Mouse (Mus musculus) thymus, postnatal 0 days (tissue): ENCODE results near the gene Rela. TPM values are rescaled to one million over a fixed set of nuclear protein-coding genes. Genes with fewer than 3 reads are reported as not detected.

Source experiments
- DNase-seq: peaks from one replicate; pipeline ENCODE4 v3.0.0-alpha.2; 2015; ENCODE audit warnings: low spot score
- polyA plus RNA-seq: library from polyadenylated mRNA; unstranded; fragments of >200 nt; fragmentation: Nextera tagmentation; extraction: Ambion mirVana; gene quantifications from 2 replicates; pipeline ENCODE4 v1.2.1, GENCODE M21; 2015

Gene Rela
- 50.0 and 56.2 TPM in 2 replicates for polyA plus RNA-seq

DNA sequence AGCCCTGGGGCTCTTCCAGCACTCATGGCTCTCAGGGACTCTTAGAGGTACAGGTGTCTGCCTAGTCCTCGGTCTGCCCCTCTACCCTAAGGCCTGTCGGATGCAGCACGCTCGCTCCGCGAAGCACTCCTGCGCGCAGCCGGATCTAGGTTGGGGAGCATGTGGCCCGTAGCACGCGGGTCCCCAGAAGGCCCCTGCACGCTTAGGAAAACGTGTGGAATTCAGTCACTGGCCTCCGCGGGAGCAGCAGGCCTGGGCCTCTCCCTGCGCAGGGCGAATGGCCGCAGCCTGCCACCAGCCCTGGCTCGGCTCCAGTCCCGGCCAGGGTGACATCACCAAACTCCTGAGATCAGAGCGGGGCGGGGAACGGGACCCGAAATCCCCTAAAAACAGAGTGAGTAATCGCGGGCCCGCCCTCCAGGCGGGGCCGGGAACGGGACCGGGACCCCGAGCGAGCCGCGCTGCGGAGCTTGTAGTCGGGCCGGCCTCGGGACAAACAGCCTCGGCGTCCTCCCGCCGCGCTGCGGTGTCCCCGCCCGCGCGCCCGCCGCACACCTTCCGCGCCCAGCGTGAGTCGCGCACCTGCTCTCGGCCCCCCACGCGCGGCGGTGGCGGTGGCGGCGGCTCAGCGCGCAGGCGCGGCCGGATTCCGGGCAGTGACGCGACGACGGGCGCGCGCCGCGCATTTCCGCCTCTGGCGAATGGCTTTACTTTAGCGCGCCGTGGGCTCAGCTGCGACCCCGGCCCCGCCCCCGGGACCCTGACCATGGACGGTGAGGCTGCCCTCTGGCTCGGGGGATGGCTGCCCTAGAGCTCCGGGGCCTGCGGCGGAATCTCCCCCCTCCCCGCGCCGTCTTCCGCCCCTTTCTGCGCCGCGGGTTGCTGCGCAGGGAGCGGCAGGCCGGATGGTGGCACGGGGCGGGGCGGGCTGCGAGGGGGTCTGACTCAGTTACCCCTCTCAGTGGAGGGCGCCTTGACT, at the start of gene Rela:
Gene Rela (plus strand): TSS at position 415 of the 979 bp plus-strand sequence.
- peak; percentile 87 for DNase-seq

DNA sequence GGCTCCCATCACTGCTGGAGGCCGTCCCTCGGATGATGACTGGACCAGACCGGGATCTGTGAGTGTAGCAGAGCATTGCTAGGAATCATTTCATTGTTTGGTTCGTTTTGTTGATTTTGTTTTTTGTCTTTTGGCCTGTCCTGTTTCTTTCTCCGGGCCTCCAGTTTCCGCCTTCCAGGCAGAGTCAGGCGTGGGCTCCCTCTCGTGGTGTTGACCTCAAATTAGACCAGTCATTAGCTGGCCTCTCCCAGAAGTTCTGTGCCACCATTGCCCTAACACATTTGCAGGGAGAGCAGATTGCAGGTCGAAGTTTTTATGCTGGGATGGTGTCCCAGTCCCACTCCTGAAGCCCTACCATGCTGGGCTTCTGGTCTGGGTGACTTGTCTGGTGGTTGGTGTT, 48.1 kb upstream of the Rela start:
- no peak for DNase-seq

DNA sequence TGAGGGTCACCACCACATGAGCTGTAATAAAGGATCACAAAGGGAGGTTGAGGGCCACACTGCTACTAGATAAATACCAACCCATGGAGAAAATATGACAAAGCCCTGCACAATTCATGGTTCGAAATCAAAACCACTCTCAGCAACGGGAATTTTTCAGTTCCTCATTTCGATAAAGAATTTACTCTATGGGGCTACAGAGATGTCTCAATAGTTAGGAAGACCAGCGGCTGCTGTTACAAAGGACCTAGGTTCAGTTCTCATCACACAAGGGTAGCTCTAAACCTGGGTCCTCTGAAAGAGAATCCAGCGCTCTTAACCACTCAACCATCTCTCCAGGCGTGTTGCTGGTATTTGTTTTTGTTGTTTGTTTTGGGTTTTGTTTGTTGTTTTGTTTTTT, 45.4 kb upstream of the Rela start:
- no peak for DNase-seq

DNA sequence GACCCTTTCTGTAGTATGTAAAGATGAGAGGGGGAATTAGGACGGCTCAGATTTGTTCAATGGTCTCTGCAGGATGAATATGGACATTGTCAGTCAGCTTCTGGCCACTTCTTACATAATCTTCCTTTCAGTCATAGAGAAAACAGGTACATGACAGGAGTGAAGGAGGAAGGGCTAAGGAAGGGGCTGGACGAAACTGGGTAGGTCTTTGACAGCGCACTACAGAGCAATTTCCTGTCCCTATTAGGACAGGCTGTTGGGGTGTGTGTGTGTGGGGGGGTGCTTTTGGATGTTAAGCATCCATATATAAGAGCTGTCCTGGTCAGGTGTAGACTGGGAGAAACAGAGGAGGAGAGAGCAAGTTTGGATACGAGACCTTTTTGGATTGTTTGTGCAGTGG, 38.1 kb upstream of the Rela start:
- no peak for DNase-seq

DNA sequence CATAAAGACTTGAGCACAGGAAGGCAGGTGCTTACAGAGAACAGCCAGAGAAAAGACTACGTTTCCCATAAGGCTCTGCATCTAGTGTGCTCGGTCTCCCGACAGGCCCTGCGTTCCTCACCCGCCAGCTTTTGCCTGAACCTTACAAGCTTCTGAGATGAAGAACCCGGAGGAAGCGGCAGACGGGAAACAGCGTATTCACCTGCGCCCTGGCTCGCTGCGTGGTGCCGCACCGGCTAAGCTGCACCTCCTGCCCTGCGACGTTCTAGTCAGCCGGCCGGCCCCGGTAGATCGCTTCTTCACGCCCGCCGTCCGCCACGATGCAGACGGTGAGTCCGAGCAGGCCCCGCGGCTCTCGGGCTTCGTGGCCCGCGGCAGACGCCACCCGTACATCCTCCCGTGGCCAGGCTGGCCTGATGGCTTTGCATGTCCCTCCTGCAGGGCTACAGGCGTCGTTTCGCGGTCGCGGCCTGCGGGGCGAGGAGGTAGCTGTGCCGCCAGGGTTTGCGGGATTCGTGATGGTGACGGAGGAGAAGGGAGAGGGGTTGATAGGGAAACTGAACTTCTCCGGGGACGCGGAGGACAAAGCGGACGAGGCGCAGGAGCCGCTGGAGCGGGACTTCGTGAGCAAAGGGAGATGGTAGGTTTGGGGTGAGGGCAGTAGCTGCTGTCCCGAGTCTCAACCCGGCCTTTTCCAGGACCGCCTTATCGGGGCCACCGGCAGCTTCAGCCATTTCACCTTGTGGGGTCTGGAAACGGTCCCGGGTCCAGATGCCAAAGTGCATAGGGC, 35.3 kb upstream of the Rela start, which contains the start of gene Rnaseh2c:
Gene Rnaseh2c (plus strand): TSS at position 122 of the 790 bp plus-strand sequence.
- peak; percentile 91 for DNase-seq

DNA sequence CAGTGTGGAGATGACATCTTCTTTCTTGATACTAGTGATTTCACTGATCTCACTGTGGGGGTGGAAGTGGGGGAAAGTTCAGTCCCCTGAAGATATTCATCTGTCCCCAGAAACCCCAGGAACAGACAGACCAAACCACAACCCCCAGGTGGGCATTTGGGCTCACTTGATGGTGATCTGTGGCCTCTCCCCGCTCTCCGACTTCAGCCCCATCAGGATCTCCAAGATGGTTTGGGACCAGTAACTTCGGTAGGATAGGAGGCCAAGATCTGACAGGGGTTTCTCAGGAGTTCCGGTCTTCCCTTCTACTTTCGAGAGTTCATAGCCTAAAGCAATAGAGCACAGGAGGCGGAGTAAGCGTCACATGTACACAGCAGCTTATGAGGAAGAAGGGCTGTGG, 33.6 kb upstream of the Rela start:
- DNase-seq, result no peak

DNA sequence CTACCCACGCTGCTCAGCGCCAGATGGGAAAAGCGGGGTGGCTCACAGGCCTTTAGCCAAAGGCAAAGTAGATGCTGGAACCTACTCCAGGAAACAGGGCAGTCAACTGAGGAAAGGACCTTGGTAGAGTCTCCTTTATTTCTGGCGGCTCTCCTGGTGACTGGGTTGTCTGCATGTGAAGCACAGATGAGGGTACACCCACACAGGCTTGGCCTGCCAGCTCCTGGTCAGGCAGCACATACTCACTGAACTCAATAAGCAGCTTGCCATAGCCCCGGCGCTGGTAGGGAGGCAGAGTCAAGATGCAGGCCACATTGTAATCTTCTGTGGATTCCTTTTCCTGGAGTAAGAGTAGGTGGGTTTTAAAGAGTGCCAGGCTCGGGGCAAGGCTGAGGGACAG, 32.2 kb upstream of the Rela start:
- DNase-seq, result no peak

DNA sequence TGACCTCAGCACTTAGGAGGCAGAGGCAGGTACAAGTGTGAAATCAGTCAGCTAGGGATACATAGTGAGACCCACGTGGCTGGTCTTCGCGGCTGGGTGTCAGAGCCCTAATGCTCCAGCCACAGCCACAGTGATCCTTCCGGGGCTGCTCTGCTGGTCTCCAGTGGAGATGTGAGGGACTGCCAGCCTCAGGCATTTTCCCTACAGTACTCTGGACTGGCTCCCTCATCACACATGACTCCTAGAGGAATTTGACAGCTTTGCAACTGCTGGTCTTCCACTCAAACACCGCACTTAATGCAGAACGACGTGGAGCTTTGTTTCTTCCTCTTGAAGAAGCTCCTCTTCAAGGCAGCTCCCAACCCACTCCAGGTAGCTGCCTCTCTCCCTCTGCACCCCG, 31.1 kb upstream of the Rela start:
- DNase-seq, result no peak

DNA sequence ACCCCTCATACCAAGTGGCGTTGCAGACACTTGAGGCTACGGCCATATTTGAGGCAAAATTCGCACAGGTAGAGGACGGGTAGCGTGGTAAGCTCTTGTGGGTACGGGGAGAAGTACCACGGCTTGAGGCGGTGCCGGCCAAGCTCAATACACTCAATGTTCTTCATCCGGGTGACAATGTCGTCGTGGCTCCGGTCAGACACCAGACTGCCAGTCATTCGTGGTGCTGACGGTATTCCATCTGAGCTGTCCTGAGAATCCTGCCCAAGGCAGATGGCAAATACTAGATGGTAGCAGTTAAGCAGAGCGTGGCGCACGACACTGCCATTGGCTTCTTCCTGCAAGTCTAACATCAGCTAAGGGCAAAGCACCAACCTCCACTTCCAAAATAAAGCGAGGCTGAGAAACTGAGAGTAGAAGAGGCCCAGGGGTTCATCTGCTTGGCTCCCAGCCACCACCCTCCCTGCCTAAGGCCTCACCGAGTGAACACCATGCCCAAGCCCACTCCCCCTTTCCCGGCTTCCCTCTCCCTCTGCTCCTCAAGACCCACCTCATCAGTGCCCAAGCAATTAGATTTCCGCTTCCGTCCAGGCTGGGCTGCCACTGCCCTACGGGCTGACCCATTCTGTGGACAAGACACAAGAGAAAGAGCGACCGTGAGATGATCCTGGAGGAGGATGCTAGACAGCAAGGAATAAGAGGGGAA, 29.4 kb upstream of the Rela start:
- DNase-seq, result no peak

DNA sequence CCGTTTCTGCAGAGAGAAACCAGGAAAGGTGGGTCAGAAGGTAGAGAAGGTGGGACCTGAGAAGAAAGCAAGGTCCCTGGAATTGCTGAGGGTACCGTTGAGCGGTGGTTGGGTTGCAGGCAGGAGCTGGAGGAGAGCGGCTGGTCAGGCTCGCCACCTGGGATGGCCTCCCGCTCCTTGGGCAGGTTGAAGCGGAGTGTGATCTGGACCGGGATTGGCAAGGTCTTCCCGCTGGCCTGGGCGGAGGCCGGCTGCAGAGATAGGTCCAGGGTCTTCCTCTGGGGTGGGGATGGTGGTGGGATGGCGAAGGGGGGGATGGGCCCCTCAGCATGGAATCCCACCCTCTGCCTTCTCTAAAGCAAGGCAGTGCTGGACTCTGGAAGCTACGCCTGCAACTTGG, 28.6 kb upstream of the Rela start:
- no peak for DNase-seq

DNA sequence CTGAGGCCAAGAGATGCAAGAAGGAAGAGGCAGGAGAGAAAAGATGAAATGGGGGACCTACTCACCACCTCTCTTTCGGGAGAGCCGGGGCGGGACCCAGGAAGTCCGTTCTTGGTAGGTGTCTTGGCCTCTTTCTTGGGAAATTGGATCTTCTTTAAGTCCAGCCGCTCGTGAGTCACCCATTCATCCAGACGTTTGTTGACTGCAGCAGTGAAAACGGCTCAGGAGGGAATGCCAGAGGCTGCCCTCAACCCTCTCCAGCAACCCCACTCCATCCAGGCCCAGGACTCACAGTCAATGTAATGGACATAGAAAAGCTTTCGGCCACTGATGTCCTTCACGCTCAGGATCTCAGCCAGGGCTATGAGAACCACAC, 28.1 kb upstream of the Rela start:
- DNase-seq, result no peak

DNA sequence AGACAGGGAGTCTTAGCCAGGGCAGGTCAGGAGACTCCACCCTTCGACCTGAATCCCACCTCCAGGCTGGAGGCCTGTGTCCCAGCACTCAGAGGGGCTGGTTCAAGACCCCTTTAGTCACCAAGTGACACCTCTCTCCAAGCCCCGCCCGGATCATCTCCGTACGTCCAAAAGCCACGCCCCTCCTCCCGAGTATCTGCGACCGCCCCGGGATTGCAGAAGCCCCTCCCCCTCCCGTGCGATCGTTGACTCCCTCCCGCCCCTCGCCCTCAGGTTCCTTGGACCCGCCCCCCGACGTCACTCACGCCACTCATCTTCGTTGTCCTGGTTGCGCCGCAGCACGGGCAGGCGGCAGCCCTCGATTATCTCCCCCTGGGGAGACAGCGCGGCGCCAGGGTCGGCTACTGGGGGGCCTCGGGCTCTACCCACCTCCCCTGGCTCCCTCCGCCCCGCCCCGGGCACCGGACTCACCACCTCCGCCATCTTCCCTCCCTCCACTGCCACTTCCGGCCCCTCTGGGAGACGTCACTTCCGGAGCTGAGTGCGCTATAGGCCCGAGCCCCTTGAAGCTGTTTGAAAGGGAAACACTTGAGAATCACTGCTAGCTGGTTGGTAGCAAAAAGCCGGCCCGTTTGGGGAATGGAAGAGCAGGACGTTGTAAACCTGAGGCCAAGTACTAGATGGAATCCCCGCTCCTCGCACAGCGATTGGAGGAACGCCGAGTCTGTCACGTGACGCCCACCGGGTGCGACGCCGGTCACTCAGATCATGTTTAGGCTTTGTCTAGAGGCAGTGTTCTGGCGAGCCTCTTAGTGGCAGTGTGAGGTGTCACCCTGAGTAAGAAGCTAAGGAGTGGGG, 27.5 kb upstream of the Rela start, which contains the start of gene Kat5:
Gene Kat5 (minus strand): TSS at position 691 of the 858 bp plus-strand sequence.
- peak; percentile 93 for DNase-seq

DNA sequence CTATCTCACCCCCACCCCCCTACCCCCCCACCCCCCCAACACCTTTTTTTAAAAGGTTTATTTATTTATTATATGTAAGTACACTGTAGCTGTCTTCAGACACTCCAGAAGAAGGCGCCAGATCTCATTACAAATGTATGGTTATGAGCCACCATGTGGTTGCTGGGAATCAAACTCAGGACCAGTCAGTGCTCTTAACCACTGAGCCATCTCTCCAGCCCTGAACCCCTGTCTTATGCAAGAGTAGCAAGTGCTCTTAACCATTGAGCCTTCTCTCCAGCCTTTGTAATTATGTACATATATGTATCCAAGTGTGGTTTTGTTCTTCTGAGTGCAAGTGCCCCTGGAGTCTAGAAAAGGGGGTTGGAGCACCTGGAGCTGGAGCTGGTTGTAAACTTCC, 25.3 kb upstream of the Rela start:
- DNase-seq, result no peak

DNA sequence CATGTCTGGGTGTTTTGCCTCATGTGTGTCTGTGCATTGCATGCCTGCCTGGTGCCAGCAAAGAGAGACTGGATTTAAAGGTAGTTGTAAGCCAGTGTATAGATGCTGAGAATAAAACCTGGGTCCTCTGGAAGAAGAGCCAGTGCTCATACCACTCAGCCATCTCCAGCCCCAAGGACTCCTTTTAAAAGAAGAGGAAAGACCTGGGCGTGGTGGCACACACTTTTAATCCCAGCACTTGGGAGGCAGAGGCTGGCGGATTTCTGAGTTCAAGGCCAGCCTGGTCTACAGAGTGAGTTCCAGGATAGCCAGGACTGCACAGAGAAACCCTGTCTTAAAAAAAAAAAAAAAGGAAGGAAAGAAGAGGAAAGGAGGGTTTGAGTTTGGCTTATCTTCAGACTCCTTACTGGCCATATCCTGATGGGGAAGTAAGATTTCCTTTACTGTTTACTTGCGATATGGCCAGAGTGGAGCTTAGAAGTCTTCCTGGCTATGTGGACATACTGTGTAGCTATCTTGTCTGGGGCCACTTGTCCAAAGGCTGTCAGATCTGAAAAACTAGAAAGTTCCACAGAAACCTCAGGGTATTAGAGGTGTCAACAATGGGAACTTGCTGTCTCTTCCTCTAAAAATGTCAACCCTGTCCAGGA, 24.4 kb upstream of the Rela start:
- no peak for DNase-seq

DNA sequence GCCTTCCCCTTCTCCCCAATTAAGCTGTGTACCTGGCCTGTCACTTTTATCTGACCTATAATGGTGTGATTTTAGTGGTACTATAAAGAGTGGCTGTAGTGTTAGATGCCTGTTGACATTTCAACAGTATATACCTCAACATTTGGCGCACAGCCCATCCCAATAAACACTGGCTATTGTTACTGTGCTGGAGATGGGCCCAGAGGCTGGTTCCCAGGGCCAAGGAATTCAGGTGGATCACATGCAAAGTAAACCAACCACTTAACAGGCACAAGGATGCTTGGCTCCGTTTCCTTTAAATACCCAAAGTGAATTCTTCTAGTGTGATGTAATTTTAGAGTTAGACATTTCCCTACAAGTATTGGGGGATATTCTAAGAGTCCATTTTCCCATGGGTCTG, 22.3 kb upstream of the Rela start:
- DNase-seq, result no peak

DNA sequence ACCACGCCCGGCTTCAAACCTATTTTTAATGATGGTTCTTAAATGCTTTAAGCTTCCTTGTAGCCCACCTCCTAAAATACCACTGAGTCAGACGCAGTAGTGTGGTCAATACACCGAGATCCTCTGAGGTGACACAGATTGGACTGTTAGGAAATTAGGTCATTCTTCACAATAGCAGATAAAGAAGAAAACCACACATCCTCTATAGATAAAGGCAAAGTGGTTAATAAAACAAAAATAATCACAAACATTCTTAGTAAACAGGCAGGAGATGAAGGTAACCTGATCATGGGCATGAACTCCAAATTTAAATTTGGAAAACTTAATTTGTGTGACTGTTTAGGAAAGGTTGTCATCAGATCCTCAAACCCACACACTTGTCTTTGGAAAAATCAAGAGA, 17.3 kb upstream of the Rela start:
- DNase-seq, result no peak

DNA sequence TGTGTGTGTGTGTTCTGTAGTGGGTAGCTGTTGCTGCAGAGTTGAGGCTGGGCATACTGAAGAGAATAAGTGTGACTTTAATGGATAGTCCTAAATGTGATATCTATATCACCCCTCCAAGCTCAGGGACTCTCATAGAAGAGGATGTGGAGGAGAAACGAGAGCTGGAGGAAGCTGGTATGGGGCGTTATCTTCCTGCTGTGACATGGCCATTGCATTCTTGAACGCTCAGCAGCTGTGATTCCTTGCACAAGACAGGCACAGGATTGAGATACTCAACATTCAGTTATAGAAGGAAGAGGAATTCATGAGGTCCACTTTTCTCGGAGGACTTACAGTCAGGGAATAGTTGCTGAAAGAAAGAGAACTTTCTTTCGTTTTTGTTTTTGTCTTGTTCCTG, 15.4 kb upstream of the Rela start:
- no peak for DNase-seq

DNA sequence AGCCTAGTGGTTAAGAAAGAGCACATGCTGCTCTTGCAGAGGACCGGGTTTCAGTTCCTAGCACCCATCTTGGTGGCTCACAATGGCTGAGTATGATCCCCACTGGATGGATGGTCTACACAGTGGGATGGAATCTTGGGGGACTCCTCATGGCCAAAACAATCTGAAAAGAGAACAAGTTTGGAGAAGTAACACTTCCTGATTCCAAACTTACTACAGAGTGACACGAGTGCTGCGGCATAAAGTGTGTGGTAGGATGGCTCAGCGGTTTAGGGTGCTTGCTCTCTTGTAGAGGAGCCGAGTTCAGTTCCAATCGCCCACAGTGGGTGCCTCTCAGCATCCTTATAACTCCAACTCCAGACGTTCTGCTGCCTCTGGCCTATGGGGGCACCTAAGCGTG, 12.0 kb upstream of the Rela start:
- no peak for DNase-seq

DNA sequence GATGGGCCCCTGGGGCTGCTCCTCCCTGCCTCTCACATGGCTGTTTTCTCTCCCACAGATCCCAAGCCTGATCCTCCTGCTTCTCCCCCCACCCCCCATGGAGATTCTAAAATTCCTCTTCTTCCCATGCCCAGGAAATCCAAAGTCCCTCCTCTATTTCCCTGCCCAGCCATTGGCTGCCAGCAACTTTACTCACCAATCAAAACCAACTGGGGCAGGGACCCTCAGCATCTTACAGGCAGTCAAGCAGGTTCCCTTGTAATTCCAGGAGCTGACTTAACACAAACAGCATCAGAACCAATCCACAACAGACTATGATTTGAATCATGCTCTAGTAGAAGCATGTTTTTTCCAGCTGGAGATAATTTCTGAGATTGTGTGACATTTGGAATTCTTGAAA, 7.4 kb upstream of the Rela start:
- DNase-seq, result no peak

DNA sequence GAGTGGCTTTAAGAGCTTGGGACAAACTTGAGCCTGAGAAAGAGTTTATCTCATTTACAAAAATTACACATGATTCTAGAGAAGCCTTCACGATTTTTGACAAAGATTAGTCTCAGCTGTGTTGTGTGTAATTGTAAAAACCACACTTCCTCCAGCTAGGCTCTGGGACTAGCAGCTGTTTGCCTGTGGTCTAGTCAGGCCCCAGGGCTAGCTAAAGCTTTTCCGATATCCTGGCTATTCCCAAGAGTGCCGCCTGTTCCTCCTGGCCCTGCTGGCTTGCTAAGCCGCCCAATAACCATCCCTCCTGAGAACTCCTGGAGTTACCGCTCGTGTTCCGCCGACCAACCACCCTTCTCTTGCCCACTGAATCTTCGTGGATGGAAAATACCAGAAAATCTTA, 5.2 kb upstream of the Rela start:
- no peak for DNase-seq
